Mouse (Mus musculus) embryo, embryonic 9.5 days (tissue): Measurements from ENCODE around the gene Olfr703.

Experiments used
- DNase-seq: peaks from one replicate; pipeline ENCODE4 v3.0.0-alpha.2; 2017; ENCODE audit errors: extremely low spot score

Gene Olfr703

GRCm38 (mm10) chr7:106843060-106843459, at the start of gene Olfr703:
Gene Olfr703, plus strand, starts transcription at chr7:106843360.
- DNase-seq, result no peak

GRCm38 (mm10) chr7:106808734-106809133, 34.4 kb upstream of the Olfr703 start, which contains the start of gene Olfr700:
Gene Olfr700, minus strand, starts transcription at chr7:106808834.
- DNase-seq, result no peak

GRCm38 (mm10) chr7:106813829-106814228, 29.3 kb upstream of the Olfr703 start, which contains the start of gene Olfr701:
Gene Olfr701, plus strand, starts transcription at chr7:106814129.
- DNase-seq, result no peak

- no peak for DNase-seq
Observed at GRCm38 (mm10) chr7:106815775-106816174, 27.4 kb upstream of the Olfr703 start.

GRCm38 (mm10) chr7:106818414-106818813, 24.7 kb upstream of the Olfr703 start:
- DNase-seq, result no peak

GRCm38 (mm10) chr7:106833793-106834192, 9.4 kb upstream of the Olfr703 start, which contains the start of gene Olfr702:
Gene Olfr702, minus strand, starts transcription at chr7:106833893.
- DNase-seq, result no peak

GRCm38 (mm10) chr7:106862885-106863284, 19.7 kb downstream of the Olfr703 start, which contains the start of gene Olfr704:
Gene Olfr704, plus strand, starts transcription at chr7:106863185.
- no peak for DNase-seq

GRCm38 (mm10) chr7:106876791-106877190, 33.6 kb downstream of the Olfr703 start, which contains the start of gene Olfr705:
Gene Olfr705, minus strand, starts transcription at chr7:106876891.
- DNase-seq, result no peak

GRCm38 (mm10) chr7:106888062-106888461, 44.9 kb downstream of the Olfr703 start, which contains the start of gene Olfr706:
Gene Olfr706, minus strand, starts transcription at chr7:106888162.
- no peak for DNase-seq
